Comparison of ENCODE assay signal across 8 mouse cellular contexts in the genomic region with DNA sequence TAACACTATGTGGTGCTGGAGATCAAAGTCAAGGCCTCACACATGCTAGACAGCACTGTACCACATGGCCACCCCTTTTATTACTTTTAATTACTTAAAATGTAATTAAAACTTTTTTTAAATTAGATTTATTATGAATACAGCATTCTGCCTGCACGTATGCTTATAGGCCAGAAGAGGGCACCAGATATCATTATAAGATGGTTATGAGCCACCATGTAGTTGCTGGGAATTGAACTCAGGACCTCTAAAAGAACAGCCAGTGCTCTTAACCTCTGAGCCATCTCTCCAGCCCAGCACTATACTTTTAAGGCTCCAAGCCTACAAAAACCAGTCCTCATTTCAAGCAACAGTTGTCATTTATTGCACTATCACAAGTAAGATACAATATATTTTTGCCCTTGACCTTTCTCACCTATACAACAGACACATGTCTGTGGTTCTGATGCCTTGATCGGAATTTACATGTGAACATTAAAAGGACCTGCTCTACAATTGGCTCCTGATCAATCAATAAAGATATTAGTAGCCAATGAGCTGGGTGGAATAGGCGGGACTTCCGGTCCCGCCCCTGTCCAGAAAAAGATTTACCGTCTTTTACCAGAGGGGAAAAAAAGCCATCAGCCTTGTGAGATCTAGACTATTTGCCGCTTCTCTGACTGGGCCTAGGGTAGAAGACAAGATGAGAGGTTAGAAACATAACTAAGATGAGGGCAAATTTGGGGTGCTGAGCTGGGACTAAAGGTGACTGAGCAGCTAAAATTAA. TPM values are rescaled to one million over a fixed set of nuclear protein-coding genes. Genes with fewer than 3 reads are reported as not detected.
DNase-seq lines count a peak whose midpoint lies in the region; ATAC-seq lines count a peak whose summit lies in the region.
"Had no signal": no experiment of that assay in that cellular context is flagged by ENCODE, and none has a peak within 500 bp of the region (broad histone marks: within the 10 kb centered on the region; RNA-seq: fewer than 3 reads in every experiment).

No protein-coding gene starts in this region.

- no peaks in the 10 kb centered on the region for H3K9me3 ChIP-seq in lung, embryonic 16.5 days (ENCODE audit: control insufficient read depth, low read length)
- no peaks in the 10 kb centered on the region for H3K9me3 ChIP-seq in embryonic facial prominence, embryonic 11.5 days (replicated peaks; ENCODE audit: control insufficient read depth, low read length)

- H3K4me1 ChIP-seq in lung, embryonic 16.5 days (replicated peaks; ENCODE audit: control insufficient read depth, insufficient read depth, low read length) = 0 out of 2 replicates have a peak, but pooled peaks cover 2% of the 10 kb centered on the region
- H3K4me1 ChIP-seq in embryonic facial prominence, embryonic 11.5 days (ENCODE audit: control insufficient read depth, insufficient read depth, low read length) = no peaks in the 10 kb centered on the region

- H3K27me3 ChIP-seq in lung, embryonic 16.5 days (ENCODE audit: control insufficient read depth, insufficient read depth, low read depth, low read length) = no peaks in the 10 kb centered on the region
- no peaks in the 10 kb centered on the region for H3K27me3 ChIP-seq in embryonic facial prominence, embryonic 11.5 days (ENCODE audit: control insufficient read depth, insufficient read depth, low read length)

- H3K27ac ChIP-seq in lung, embryonic 16.5 days (ENCODE audit: low read length) = no peak overlapping the region
- H3K27ac ChIP-seq in embryonic facial prominence, embryonic 11.5 days (replicated peaks; ENCODE audit: low read depth, low read length) = no peak overlapping the region

- H3K36me3 ChIP-seq in lung, embryonic 16.5 days (ENCODE audit: control insufficient read depth, insufficient read depth, low read length) = no peaks in the 10 kb centered on the region
- no peaks in the 10 kb centered on the region for H3K36me3 ChIP-seq in embryonic facial prominence, embryonic 11.5 days (replicated peaks; ENCODE audit: control insufficient read depth, insufficient read depth, low read depth, low read length)

- 0 out of 2 replicates have a peak overlapping the region, but pooled peaks have one; percentile 12 for H3K4me3 ChIP-seq in lung, embryonic 16.5 days (ENCODE audit: low read length)
- H3K4me3 ChIP-seq in embryonic facial prominence, embryonic 11.5 days (ENCODE audit: low read depth, low read length) = peak overlapping the region; percentile 21; the same call in 1 of the 2 replicates

- no peak for DNase-seq in lung, postnatal 4 days
- peak; percentile 77 for DNase-seq in embryonic facial prominence, embryonic 11.5 days (ENCODE audit: low spot score)
- DNase-seq in induced T-regulatory cell, adult 2 months (ENCODE audit: low read depth) = peak; percentile 56
- peak; percentile 17 for DNase-seq in yolk sac, embryonic 10.5 days (ENCODE audit: low spot score)
- DNase-seq in thymus, postnatal 25 days = no peak
- no peak for DNase-seq in right cerebral cortex, postnatal 14 days
- DNase-seq: adrenal gland, postnatal 14 days had no signal

- 28% methylated on average over 7 of the region's 7 CpGs for WGBS in lung, embryonic 16.5 days
- 18% methylated on average over 7 of the region's 7 CpGs for WGBS in embryonic facial prominence, embryonic 11.5 days

- no peak for ATAC-seq in lung, embryonic 16.5 days (ENCODE audit: low read depth)
- no peak for ATAC-seq in embryonic facial prominence, embryonic 11.5 days (replicated peaks; ENCODE audit: insufficient number of reproducible peaks, low FRiP score, low TSS enrichment, low read depth)

- H3K4me2 ChIP-seq in lung, embryonic 16.5 days (ENCODE audit: low read depth, low read length) = no peak overlapping the region; the same call in 1 of the 2 replicates
- no peak overlapping the region for H3K4me2 ChIP-seq in embryonic facial prominence, embryonic 11.5 days (ENCODE audit: low read depth, low read length)

- no peak overlapping the region for H3K9ac ChIP-seq in lung, embryonic 16.5 days (ENCODE audit: low read length)
- H3K9ac ChIP-seq in embryonic facial prominence, embryonic 11.5 days (replicated peaks; ENCODE audit: low read length) = no peak overlapping the region

RNA-seq across cellular contexts. Expression of a gene that starts 4.6 kb away (rescaled TPM):
- 50.7 and 55.2 TPM in 2 replicates for polyA plus RNA-seq in lung, embryonic 16.5 days (2015; fragmentation: Nextera tagmentation; extraction: Ambion mirVana)
- polyA plus RNA-seq in embryonic facial prominence, embryonic 11.5 days (2014; fragmentation: Nextera tagmentation; extraction: Ambion mirVana) = 75.4 and 77.3 TPM in 2 replicates

RNA-seq across cellular contexts. Expression of a gene that starts 5.5 kb away (rescaled TPM):
- polyA plus RNA-seq in lung, embryonic 16.5 days (2015; fragmentation: Nextera tagmentation; extraction: Ambion mirVana) = 35.3 and 41.7 TPM in 2 replicates
- polyA plus RNA-seq in embryonic facial prominence, embryonic 11.5 days (2014; fragmentation: Nextera tagmentation; extraction: Ambion mirVana) = 49.4 and 57.7 TPM in 2 replicates

Comparison
In these comparisons a context has a peak if more than half of its experiments do, and no peak if none do; other contexts are left out.
1. DNase-seq: peak in embryonic facial prominence, embryonic 11.5 days (single experiment), induced T-regulatory cell, adult 2 months (single experiment) and yolk sac, embryonic 10.5 days (single experiment); none in lung, postnatal 4 days (0 of 2), thymus, postnatal 25 days (single experiment) and right cerebral cortex, postnatal 14 days (single experiment).